Mouse (Mus musculus): ENCODE results near the gene Stxbp1. TPM values are rescaled to one million over a fixed set of nuclear protein-coding genes. Genes with fewer than 3 reads are reported as not detected.

Gene Stxbp1
- total and polyA plus RNA-seq, 2 experiments from 2014 or later: 12.6 to 23.5 TPM

- DNase-seq (ENCODE audit: low spot score) (no peak), ATAC-seq (ENCODE audit: insufficient read depth, low read depth) (no peak)
- whole genome bisulfite sequencing: 22% methylated on average over 12 of the region's 12 CpGs
- Histone ChIP-seq H3K4me3 (ENCODE audit: low read depth, low read length) (no peak overlapping the region), H3K27me3 (ENCODE audit: control insufficient read depth, insufficient read depth, low read length) (no peaks in the 10 kb centered on the region), H3K36me3 (replicated peaks; ENCODE audit: control insufficient read depth, insufficient read depth, low read length) (no peaks in the 10 kb centered on the region), H3K4me1 (ENCODE audit: control insufficient read depth, insufficient read depth) (peaks cover 6% of the 10 kb centered on the region; the same call in 1 of the 2 replicates), H3K9ac (replicated peaks; ENCODE audit: low read depth, low read length) (no peak overlapping the region), H3K27ac (ENCODE audit: low read depth) (no peak overlapping the region), H3K9me3 (replicated peaks; ENCODE audit: control insufficient read depth, low read length) (no peaks in the 10 kb centered on the region), H3K4me2 (ENCODE audit: low read depth, low read length) (no peak overlapping the region)
- no peak for TF ChIP-seq EP300 (IDR thresholded peaks at IDR 0.05; ENCODE audit: low read depth)
- no peak for TF ChIP-seq CTCF (IDR thresholded peaks at IDR 0.05; ENCODE audit: low read depth)
Measured at GRCm38 (mm10) chr2:32771886-32772285, 75.2 kb downstream of the Stxbp1 start.

GRCm38 (mm10) chr2:32769327-32770085, 77.5 kb downstream of the Stxbp1 start:
- WGBS: 82% methylated on average over 5 of the region's 5 CpGs
- Histone ChIP-seq H3K4me1 (ENCODE audit: control insufficient read depth, insufficient read depth) (no peaks in the 10 kb centered on the region), H3K9ac (replicated peaks; ENCODE audit: low read depth, low read length) (no peak overlapping the region), H3K4me2 (ENCODE audit: low read depth, low read length) (no peak overlapping the region), H3K27ac (ENCODE audit: low read depth) (no peak overlapping the region), H3K36me3 (replicated peaks; ENCODE audit: control insufficient read depth, insufficient read depth, low read length) (no peaks in the 10 kb centered on the region), H3K9me3 (replicated peaks; ENCODE audit: control insufficient read depth, low read length) (no peaks in the 10 kb centered on the region), H3K27me3 (ENCODE audit: control insufficient read depth, insufficient read depth, low read length) (no peaks in the 10 kb centered on the region), H3K4me3 (ENCODE audit: low read depth, low read length) (no peak overlapping the region)
- no peak for DNase-seq (ENCODE audit: low spot score)
- ATAC-seq (ENCODE audit: insufficient read depth, low read depth): no peak
- no peak for TF ChIP-seq EP300 (IDR thresholded peaks at IDR 0.05; ENCODE audit: low read depth)
- no peak for TF ChIP-seq CTCF (IDR thresholded peaks at IDR 0.05; ENCODE audit: low read depth)

GRCm38 (mm10) chr2:32768661-32769285, 78.3 kb downstream of the Stxbp1 start:
- Histone ChIP-seq H3K4me3 (ENCODE audit: low read depth, low read length) (no peak overlapping the region), H3K36me3 (replicated peaks; ENCODE audit: control insufficient read depth, insufficient read depth, low read length) (no peaks in the 10 kb centered on the region), H3K4me2 (ENCODE audit: low read depth, low read length) (no peak overlapping the region), H3K27ac (ENCODE audit: low read depth) (no peak overlapping the region), H3K9ac (replicated peaks; ENCODE audit: low read depth, low read length) (no peak overlapping the region), H3K4me1 (ENCODE audit: control insufficient read depth, insufficient read depth) (no peaks in the 10 kb centered on the region), H3K9me3 (replicated peaks; ENCODE audit: control insufficient read depth, low read length) (no peaks in the 10 kb centered on the region), H3K27me3 (ENCODE audit: control insufficient read depth, insufficient read depth, low read length) (no peaks in the 10 kb centered on the region)
- ATAC-seq (ENCODE audit: insufficient read depth, low read depth): no peak
- 50% methylated on average over 19 of the region's 19 CpGs for WGBS
- TF ChIP-seq CTCF (IDR thresholded peaks at IDR 0.05; ENCODE audit: low read depth) (no peak), EP300 (IDR thresholded peaks at IDR 0.05; ENCODE audit: low read depth) (no peak)
- no peak for DNase-seq (ENCODE audit: low spot score)

- Histone ChIP-seq H3K9ac (replicated peaks; ENCODE audit: low read depth, low read length) (no peak overlapping the region), H3K9me3 (replicated peaks; ENCODE audit: control insufficient read depth, low read length) (no peaks in the 10 kb centered on the region), H3K4me2 (ENCODE audit: low read depth, low read length) (no peak overlapping the region), H3K27me3 (ENCODE audit: control insufficient read depth, insufficient read depth, low read length) (no peaks in the 10 kb centered on the region), H3K27ac (ENCODE audit: low read depth) (no peak overlapping the region), H3K36me3 (replicated peaks; ENCODE audit: control insufficient read depth, insufficient read depth, low read length) (peaks cover 10% of the 10 kb centered on the region), H3K4me1 (ENCODE audit: control insufficient read depth, insufficient read depth) (no peaks in the 10 kb centered on the region), H3K4me3 (ENCODE audit: low read depth, low read length) (no peak overlapping the region)
- WGBS: 63% methylated on average over 12 of the region's 12 CpGs
- TF ChIP-seq CTCF (IDR thresholded peaks at IDR 0.05; ENCODE audit: low read depth): no peak
- no peak for TF ChIP-seq EP300 (IDR thresholded peaks at IDR 0.05; ENCODE audit: low read depth)
- no peak for ATAC-seq (ENCODE audit: insufficient read depth, low read depth)
- DNase-seq (ENCODE audit: low spot score): no peak
Measured at GRCm38 (mm10) chr2:32767241-32767640, 79.8 kb downstream of the Stxbp1 start.

- Histone ChIP-seq H3K36me3 (replicated peaks; ENCODE audit: control insufficient read depth, insufficient read depth, low read length) (peaks cover 37% of the 10 kb centered on the region), H3K4me3 (ENCODE audit: low read depth, low read length) (no peak overlapping the region), H3K4me1 (ENCODE audit: control insufficient read depth, insufficient read depth) (no peaks in the 10 kb centered on the region), H3K4me2 (ENCODE audit: low read depth, low read length) (no peak overlapping the region), H3K27ac (ENCODE audit: low read depth) (no peak overlapping the region), H3K27me3 (ENCODE audit: control insufficient read depth, insufficient read depth, low read length) (no peaks in the 10 kb centered on the region), H3K9me3 (replicated peaks; ENCODE audit: control insufficient read depth, low read length) (no peaks in the 10 kb centered on the region), H3K9ac (replicated peaks; ENCODE audit: low read depth, low read length) (no peak overlapping the region)
- TF ChIP-seq EP300 (IDR thresholded peaks at IDR 0.05; ENCODE audit: low read depth): no peak
- TF ChIP-seq CTCF (IDR thresholded peaks at IDR 0.05; ENCODE audit: low read depth): no peak
- 69% methylated on average over 3 of the region's 3 CpGs for WGBS
- ATAC-seq (ENCODE audit: insufficient read depth, low read depth) (no peak), DNase-seq (ENCODE audit: low spot score) (no peak)
Measured at GRCm38 (mm10) chr2:32763353-32763752, 83.7 kb downstream of the Stxbp1 start.

Data from heart, postnatal 0 days (tissue).